Mouse (Mus musculus): ENCODE results near the gene Sh3rf3. TPM values are rescaled to one million over a fixed set of nuclear protein-coding genes. Genes with fewer than 3 reads are reported as not detected.

Sh3rf3 gene
- polyA plus RNA-seq, 1 experiment: 0.95 TPM

- no peaks in the 10 kb centered on the region for H3K4me1 ChIP-seq (ENCODE audit: control insufficient read depth, insufficient read depth, insufficient read length, low read length)
- no peak overlapping the region for H3K4me3 ChIP-seq (ENCODE audit: insufficient read depth, low read depth, low read length)
- H3K27ac ChIP-seq (replicated peaks; ENCODE audit: low read depth, low read length): no peak overlapping the region
Measured at GRCm38 (mm10) chr10:58972115-58972514, 159.0 kb downstream of the Sh3rf3 start.

DNA sequence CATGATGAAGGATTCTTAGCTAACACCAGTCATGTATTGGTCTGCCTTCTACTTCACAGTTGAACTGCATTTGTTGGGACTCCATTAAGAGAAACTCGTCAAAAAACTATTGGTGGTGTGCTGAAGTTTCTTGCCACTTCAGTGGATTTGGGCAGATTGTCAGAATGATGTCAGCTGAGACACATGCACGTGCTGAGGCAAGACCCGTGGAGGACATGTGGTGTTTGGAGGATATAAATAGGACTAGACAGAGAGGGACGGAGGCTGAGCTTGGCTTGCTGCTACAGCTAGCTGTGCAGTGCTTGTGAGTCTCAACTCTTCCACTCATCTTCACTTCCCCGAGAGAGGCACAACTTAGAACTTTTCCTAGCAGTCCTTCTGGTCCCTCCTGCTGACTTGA lies 161.0 kb downstream of the Sh3rf3 start:
- Histone ChIP-seq H3K4me1 (ENCODE audit: control insufficient read depth, insufficient read depth, insufficient read length, low read length) (no peaks in the 10 kb centered on the region), H3K27ac (replicated peaks; ENCODE audit: low read depth, low read length) (no peak overlapping the region), H3K4me3 (ENCODE audit: insufficient read depth, low read depth, low read length) (no peak overlapping the region)

GRCm38 (mm10) chr10:58979320-58979959 lies 166.3 kb downstream of the Sh3rf3 start:
- Histone ChIP-seq H3K27ac (replicated peaks; ENCODE audit: low read depth, low read length) (no peak overlapping the region), H3K4me3 (ENCODE audit: insufficient read depth, low read depth, low read length) (no peak overlapping the region), H3K4me1 (ENCODE audit: control insufficient read depth, insufficient read depth, insufficient read length, low read length) (no peaks in the 10 kb centered on the region)

DNA sequence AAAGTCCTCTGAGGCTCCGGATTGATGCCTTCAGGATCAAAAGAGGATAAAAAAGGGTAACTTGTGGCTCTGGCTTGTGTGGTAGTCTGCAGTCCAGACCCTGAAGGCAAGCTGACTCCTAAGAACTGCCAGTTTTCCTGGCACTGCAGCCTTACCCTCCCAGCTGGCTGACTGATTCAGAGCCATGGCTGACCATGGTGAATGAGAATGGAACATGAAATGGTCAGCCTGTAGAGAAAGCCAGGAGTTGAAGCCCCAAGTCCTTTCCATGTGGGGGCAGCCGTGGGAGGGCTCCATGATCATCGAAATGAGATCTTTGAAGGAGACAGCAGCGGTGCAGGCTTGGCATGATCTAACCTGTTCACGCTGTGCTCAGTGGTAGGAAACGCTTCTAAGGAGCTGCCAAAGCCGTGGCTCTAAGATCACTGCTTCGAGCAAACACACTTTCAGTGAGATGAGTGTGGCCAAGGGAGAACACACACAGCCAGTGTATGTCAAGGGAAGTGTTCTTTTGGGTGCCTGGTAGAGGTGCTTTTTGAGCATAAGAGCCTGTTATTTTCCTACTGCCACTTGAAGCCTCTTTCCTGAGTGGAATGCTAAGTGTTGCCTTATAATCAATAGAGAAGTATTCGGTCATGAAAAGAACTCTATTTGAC lies 168.6 kb downstream of the Sh3rf3 start:
- H3K4me3 ChIP-seq (ENCODE audit: insufficient read depth, low read depth, low read length): no peak overlapping the region
- H3K27ac ChIP-seq (replicated peaks; ENCODE audit: low read depth, low read length): no peak overlapping the region
- H3K4me1 ChIP-seq (ENCODE audit: control insufficient read depth, insufficient read depth, insufficient read length, low read length): no peaks in the 10 kb centered on the region

GRCm38 (mm10) chr10:58982546-58983154 lies 169.5 kb downstream of the Sh3rf3 start:
- H3K27ac ChIP-seq (replicated peaks; ENCODE audit: low read depth, low read length): no peak overlapping the region
- no peak overlapping the region for H3K4me3 ChIP-seq (ENCODE audit: insufficient read depth, low read depth, low read length)
- no peaks in the 10 kb centered on the region for H3K4me1 ChIP-seq (ENCODE audit: control insufficient read depth, insufficient read depth, insufficient read length, low read length)

DNA sequence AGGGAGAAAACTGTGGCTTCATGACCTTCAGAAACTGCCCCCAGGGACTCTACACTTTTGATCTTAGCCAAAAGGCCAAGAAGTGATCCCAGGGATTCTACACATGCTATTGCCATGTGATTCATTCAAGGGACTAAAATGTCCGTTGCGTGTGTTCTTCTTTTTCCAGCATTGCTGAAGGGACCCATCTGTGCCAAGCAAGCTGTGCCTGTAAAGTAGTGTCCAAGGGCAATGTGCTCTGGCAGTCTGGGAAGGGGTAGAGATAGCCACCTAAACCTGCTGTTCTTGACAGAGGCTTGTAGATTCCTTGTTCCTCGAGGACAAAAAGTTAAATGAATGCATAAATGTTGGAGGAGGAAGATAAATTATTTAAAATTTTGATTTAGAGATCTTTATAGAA lies 178.5 kb downstream of the Sh3rf3 start:
- Histone ChIP-seq H3K27ac (replicated peaks; ENCODE audit: low read depth, low read length) (no peak overlapping the region), H3K4me1 (ENCODE audit: control insufficient read depth, insufficient read depth, insufficient read length, low read length) (no peaks in the 10 kb centered on the region), H3K4me3 (ENCODE audit: insufficient read depth, low read depth, low read length) (no peak overlapping the region)

- no peaks in the 10 kb centered on the region for H3K4me1 ChIP-seq (ENCODE audit: control insufficient read depth, insufficient read depth, insufficient read length, low read length)
Measured at GRCm38 (mm10) chr10:58994726-58995125, 181.6 kb downstream of the Sh3rf3 start.

DNA sequence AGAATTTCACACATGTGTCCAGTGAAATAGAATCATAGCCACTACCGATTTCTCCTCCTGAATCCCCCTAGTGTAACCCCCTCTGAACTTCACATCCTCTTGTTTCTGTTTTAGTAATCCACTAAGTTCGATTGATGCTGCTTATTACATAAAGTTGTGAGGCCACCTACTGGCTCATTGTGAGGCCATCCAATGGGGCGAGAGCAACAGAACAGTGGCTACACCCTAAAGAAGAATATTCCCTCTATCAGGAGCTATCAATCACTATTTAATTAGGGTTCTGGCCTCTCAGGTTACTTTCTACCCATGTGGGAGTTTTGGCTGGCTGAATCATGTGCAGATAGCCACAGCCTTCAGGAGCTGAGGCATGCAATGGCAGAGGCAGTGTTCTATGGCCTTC lies 182.0 kb downstream of the Sh3rf3 start:
- no peak overlapping the region for H3K27ac ChIP-seq (replicated peaks; ENCODE audit: low read depth, low read length)
- no peaks in the 10 kb centered on the region for H3K4me1 ChIP-seq (ENCODE audit: control insufficient read depth, insufficient read depth, insufficient read length, low read length)
- no peak overlapping the region for H3K4me3 ChIP-seq (ENCODE audit: insufficient read depth, low read depth, low read length)

More at GRCm38 (mm10) chr10:58994726-58995125, 181.6 kb downstream of the Sh3rf3 start:
- H3K4me3 ChIP-seq (ENCODE audit: insufficient read depth, low read depth, low read length): no peak overlapping the region
- no peak overlapping the region for H3K27ac ChIP-seq (replicated peaks; ENCODE audit: low read depth, low read length)

GRCm38 (mm10) chr10:59002361-59002760 lies 189.2 kb downstream of the Sh3rf3 start:
- no peak overlapping the region for H3K4me3 ChIP-seq (ENCODE audit: insufficient read depth, low read depth, low read length)
- no peak overlapping the region for H3K27ac ChIP-seq (replicated peaks; ENCODE audit: low read depth, low read length)
- no peaks in the 10 kb centered on the region for H3K4me1 ChIP-seq (ENCODE audit: control insufficient read depth, insufficient read depth, insufficient read length, low read length)

DNA sequence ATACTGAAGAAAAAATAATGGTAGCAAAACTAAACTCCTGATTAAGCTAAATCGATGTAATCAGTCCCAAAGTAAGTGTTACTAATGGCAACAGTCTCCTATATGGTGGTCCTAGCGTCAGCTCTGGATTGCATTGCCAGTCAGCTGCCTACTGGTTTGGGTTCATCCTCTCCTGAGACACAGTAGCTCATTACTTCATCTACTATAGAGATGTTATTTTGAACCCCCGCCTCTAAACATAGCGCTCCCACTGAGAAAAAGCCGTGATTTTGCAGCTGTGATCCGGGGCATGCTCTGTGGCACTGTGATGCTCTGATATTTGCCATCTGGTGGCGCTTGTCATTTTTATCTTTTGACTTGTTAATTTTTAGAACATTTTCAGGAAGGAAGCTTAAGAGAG lies 198.3 kb downstream of the Sh3rf3 start:
- H3K4me1 ChIP-seq (ENCODE audit: control insufficient read depth, insufficient read depth, insufficient read length, low read length): no peaks in the 10 kb centered on the region
- no peak overlapping the region for H3K4me3 ChIP-seq (ENCODE audit: insufficient read depth, low read depth, low read length)
- no peak overlapping the region for H3K27ac ChIP-seq (replicated peaks; ENCODE audit: low read depth, low read length)

DNA sequence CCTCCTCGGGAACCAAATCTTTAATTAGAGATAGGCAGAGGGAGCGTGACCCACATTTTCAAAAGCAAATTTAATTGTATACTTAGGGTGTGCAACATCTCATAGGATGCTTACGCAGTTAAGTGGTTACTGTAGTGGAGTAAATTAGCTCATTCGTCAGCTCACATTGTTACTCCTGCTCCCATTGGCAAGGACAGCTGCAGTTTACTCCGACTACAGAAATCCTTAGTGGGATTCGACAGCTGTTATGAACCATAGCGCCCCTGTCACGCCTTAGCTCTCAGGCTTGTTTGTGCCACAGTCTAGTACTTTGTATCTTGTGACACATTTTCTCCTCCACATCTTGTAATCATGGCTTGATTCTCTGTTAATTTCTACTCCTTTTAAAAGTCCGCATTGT lies 200.5 kb downstream of the Sh3rf3 start:
- Histone ChIP-seq H3K27ac (replicated peaks; ENCODE audit: low read depth, low read length) (no peak overlapping the region), H3K4me3 (ENCODE audit: insufficient read depth, low read depth, low read length) (no peak overlapping the region), H3K4me1 (ENCODE audit: control insufficient read depth, insufficient read depth, insufficient read length, low read length) (no peaks in the 10 kb centered on the region)

DNA sequence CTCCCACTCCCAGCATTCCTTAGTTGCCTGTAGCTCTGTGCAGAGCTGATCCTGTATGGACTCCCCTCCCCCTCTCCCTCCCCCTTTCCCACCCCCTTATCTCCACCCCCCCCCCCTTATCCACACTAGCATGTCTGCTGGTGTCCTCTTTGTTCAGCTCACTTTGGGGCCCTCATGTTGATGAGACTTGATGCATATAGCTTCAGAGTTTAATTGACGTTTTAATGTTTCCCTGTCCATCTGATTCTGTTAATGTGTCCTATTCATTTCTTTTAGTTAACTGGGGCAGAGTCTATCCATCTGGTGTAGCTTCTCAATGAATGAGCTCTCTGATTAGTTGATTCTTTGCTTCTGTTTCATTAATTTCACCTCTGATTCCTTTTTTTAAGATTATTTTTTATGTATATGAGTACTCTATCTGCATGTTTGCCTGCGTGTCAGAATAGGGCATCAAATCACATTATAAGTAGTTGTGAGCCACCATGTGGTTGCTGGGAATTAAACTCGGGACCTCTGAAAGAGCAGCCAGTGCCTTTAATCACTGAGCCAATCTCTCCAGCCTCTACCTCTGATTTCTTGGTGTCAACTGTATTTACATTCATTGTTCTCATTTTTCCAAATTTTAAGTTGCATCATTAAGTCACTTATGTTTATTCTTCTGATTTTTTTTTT lies 206.3 kb downstream of the Sh3rf3 start:
- Histone ChIP-seq H3K4me3 (ENCODE audit: insufficient read depth, low read depth, low read length) (no peak overlapping the region), H3K27ac (replicated peaks; ENCODE audit: low read depth, low read length) (no peak overlapping the region), H3K4me1 (ENCODE audit: control insufficient read depth, insufficient read depth, insufficient read length, low read length) (no peaks in the 10 kb centered on the region)

DNA sequence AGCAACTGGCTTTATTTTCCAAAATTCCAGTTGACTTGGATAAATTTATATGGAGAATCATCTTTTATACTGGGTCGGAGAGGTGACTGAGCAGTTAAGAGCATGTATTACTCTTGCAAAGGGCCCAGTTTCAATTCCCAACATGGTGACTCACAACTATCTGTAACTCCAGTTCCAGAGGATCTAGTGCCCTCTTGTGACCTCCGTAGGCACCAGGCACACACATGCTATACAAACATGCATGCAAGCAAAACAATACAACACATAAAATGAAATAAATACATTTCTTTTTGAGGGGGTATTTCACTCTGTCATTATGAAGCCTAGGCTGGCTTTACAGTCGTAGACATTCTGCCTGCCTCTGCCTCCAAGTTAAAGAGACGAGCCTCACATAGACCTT lies 237.3 kb downstream of the Sh3rf3 start:
- Histone ChIP-seq H3K4me3 (ENCODE audit: insufficient read depth, low read depth, low read length) (no peak overlapping the region), H3K27ac (replicated peaks; ENCODE audit: low read depth, low read length) (no peak overlapping the region), H3K4me1 (ENCODE audit: control insufficient read depth, insufficient read depth, insufficient read length, low read length) (no peaks in the 10 kb centered on the region)

DNA sequence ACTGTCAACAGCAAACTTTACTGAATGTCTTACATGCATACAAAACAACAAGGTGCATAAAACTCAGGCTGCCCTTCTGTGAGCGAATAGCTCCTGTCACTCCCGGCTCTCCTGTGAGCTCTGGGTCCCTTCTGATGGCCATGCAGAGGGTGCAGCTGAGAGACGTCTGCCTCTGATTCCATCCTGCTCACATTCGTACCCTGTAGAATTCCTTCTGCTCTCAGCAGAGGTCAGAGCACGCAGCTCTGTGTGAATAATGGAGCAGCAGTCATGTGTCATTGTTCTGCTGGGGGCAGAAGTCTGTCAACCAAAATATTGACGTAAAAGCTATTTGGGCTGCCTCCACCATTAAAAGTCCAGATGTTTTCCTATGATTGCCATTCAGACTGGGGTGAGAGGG lies 243.1 kb downstream of the Sh3rf3 start:
- H3K4me1 ChIP-seq (ENCODE audit: control insufficient read depth, insufficient read depth, insufficient read length, low read length): no peaks in the 10 kb centered on the region
- H3K27ac ChIP-seq (replicated peaks; ENCODE audit: low read depth, low read length): no peak overlapping the region
- no peak overlapping the region for H3K4me3 ChIP-seq (ENCODE audit: insufficient read depth, low read depth, low read length)

- Histone ChIP-seq H3K4me1 (ENCODE audit: control insufficient read depth, insufficient read depth, insufficient read length, low read length) (no peaks in the 10 kb centered on the region), H3K27ac (replicated peaks; ENCODE audit: low read depth, low read length) (no peak overlapping the region), H3K4me3 (ENCODE audit: insufficient read depth, low read depth, low read length) (no peak overlapping the region)
Measured at GRCm38 (mm10) chr10:59066804-59067203, 253.6 kb downstream of the Sh3rf3 start.

Measured in brown adipose tissue, adult 24 weeks (tissue).